Mouse (Mus musculus) adrenal gland, postnatal 14 days (tissue): Measurements from ENCODE around the gene Rims1. TPM values are rescaled to one million over a fixed set of nuclear protein-coding genes. Genes with fewer than 3 reads are reported as not detected.

Experiments used
- DNase-seq: peaks from one replicate; pipeline ENCODE4 v3.0.0; 2021; ENCODE audit warnings: mixed read lengths
- total RNA-seq: library from RNA; stranded (reverse); gene quantifications from 2 replicates; pipeline ENCODE4 v1.2.3, GENCODE M21; 2021

Gene Rims1
- total RNA-seq, 1 experiment from 2014 or later, result 0.67 TPM

DNA sequence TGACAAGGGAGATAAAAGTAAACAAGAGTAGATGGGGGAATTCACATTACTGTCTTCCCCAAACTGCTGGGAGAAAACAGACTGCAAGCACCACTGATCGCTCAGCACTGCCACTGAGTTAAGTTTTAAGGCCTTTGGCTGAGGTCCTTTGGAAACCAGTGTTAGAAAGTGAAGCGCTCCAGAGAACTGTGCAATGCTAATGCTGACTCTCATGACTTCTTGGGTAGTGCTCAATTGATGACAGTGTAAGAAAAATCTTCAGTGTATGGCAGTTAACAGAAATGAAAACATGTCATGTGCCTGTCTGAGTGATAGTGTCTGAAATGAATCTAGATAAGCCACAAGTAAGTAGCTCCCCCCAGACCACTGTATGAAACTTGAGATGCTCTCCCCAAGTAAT lies 111.3 kb downstream of the Rims1 start:
- DNase-seq, result no peak

DNA sequence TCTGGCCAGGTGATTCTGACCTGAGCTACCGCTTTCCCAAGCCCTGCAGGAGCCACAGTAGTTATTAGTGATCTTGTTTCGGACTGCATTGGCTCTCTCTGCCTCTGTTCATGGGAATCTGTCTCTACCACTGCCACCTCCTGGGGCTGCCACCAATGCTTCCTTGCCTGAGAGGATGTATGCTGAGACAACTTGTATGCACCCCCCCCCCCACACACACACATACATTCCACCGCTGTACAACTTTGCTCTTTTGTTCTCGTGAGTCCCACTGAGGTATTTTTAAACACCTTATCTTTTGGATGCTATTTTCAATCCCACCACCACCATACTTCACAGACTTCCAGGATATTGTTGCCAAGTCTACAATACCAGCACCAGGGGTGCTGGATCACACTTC lies 122.3 kb downstream of the Rims1 start:
- no peak for DNase-seq

DNA sequence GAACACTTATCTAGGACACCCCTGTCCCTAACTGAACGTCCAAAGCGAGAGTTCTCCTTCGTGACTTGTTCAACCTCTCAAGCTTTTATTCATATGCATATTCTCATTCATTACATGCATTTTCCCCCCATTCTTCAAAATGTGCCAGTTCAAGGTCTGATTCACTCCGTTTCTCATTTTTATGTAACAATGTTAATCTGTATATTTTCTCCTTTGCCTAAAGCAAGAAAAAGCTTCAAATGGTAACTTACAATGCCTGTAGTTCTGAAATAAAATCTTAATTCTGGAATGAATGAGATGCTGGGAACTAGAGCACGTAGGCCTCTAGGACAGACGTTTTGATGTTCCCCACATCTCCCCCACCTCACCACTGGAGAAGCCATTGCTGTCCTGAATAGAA lies 141.6 kb downstream of the Rims1 start:
- DNase-seq, result no peak

DNA sequence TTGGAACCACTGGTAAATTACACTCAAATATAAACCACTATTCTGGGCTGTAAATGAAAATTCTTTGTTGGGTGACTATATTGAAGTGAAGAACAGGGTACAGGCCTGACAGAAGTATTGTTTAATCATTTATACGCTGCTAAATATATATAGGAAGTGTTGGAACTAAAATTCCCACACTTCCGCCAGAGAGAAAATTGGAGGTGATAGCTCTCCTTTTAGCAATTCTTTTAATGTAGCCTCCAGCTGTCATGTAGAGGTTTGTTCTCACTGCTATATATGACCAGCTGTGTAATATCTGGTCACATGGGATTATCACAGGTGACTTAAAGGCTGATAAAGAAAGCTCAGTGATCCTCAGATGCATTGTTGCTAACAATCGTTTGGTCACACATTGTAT lies 144.0 kb downstream of the Rims1 start:
- no peak for DNase-seq

DNA sequence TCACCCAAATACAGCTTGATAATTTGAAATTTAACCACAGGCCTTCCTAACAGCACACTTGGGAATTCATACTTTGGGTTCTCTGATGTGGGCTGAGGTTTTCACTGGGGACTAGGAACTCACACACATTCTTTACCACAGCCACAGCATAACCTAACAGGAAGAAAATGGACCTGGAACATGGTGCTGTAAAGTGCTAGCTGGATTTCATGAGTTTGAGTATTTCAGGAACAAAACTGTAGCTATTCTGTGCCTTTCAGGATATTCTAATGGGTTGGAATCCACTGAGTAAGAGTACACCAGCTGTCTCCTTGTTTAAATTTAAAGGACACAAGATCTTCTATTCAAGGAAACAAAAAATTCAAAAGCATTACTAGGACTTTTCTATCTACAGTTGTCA lies 149.8 kb downstream of the Rims1 start:
- DNase-seq, result no peak

DNA sequence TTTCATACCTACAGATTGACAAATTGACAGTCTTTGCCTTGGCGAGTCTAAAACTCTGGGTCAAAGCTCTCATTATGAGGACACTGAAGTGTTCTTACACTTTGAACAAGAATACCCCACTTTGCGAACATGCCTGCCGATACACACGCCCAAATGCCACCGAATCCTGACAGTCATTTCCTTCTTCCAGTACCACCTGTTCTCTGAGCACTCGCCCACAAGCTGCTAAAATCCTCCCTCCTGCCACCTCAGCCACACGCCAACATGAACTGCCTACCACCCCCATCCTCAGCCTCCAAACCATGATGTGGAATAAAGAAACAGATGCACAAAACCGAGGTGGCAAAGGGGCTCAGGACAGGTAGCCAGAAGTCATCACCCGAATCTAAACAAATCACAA lies 150.9 kb downstream of the Rims1 start:
- no peak for DNase-seq

DNA sequence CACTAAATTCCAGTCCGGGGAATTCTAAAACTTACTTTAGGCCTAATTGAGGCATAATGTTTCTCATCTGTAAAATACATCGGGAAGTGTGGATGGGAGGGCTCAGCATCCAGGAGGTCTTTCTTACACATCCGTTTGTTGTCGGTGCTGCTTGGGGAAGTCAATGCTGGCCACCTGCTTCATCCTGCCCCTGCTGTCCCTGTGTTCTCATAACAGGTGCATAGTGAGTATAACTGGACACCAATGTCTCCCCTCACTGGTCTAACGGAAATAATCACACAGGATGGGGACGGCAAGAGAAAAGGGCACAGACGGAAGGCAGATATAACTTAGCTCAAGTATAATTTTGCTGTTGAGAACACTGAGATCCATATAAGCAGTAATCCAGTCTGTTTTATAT lies 155.2 kb downstream of the Rims1 start:
- DNase-seq, result no peak

DNA sequence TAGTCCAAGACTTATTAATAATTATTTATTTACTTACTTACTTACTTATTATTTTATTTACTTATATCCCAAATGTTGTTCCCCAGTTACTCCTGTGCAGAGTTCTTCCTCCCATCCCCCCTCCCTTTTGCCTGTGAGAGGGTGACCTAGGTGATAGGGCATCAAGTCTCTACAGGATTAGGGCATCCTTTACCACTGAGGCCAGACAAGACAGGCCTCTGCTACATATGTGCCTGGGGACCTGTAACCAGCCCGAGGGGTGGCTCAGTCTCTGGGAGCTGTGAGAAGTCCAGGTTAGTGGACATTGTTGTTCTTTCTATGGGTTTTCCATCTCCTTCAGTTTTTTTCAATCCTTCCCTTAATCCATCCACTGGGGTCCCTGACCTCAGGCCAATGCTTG lies 156.4 kb downstream of the Rims1 start:
- no peak for DNase-seq

DNA sequence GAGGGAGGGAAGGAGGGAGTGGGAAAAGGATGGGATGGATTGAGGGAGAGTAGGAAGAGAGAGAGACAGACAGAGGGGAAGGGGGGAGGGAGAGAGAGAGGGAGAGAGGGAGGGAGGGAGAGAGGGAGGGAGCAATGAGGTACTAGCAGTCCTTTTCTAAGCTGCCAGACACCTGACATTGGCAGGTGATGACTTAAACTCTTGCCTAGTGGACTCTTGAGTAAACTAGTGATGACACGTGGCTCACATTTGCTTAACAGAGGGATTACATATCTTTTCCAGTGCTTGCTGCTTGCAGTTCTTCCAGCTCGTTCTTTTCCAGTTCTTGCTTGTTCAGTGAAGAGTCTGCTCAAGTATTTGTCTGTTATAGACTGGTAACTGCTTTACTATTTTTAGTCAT lies 160.5 kb downstream of the Rims1 start:
- DNase-seq, result no peak

DNA sequence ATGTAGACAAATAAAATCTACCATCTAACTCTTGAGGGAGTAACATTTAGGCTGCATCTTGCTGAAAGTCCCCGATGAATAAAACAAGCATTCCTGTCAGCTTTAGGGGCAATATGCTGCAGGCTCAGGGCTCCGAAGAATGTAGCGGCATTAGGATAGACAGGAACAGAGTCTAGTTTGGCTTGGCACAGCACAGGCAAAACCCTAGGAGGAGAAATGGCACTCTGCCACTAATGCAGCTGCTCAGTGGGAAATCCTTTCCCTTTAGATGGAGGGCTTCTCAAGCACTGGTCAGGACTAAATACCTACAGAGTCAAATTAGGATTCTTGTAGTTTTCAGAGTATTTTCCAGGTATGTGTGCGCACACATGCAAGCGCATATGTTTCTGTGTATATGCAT lies 165.2 kb downstream of the Rims1 start:
- DNase-seq, result no peak

DNA sequence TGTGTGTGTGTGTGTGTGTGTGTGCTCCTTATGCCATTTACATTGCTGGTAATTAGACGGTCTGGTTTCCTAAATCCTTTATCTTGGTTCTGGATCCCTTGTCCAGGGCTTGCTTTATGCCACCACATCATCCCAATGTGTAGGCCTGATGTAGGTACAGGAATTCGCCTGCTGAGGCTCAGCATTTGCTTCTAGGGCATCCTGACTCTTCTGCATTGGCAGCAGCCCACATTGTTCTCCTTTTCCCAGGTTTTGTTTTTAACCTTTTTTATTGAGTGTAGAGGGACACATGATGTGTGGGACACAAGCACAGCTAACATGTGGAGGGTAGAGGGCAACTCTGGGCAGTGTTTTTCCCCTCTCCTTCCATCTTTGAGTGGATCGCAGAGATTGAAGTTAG lies 166.1 kb downstream of the Rims1 start:
- DNase-seq, result no peak

DNA sequence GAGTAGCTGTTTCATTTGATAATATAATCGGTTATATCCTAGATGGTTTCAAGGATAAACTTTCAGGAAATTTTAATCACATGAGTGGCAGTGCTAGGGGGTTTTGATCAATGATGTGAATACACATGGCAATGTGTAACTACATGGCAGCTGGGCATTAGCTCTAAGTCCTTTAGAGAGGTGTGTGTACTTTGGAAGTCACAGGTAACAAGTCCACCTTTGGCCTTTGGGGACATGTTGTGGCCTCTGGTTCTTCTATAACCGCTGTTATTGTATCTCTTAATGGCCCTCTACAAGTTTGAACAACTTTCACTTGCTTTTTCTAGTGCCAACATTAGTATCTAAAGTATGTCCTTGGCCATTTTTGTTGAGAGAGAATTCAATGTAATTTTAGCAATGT lies 171.9 kb downstream of the Rims1 start:
- DNase-seq, result no peak

DNA sequence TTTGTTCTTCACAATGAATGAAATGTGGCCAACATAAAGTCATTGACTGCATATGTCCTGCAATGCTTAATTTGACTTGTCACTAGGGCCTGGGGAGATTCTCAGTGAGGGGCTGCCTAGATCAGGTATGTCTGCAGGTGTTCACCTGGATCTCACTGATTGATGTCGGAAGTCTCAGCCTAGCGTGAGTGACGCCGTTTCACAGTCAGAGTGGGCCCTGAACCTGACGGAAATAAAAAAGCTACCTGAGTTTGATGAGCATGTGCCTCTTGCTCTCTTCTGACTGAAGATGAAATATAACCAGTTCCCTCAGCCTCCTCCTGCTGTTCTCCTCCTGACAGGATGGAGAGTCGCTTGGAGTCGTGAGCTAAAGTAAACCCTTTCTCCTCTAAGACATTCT lies 173.2 kb downstream of the Rims1 start:
- DNase-seq, result no peak

DNA sequence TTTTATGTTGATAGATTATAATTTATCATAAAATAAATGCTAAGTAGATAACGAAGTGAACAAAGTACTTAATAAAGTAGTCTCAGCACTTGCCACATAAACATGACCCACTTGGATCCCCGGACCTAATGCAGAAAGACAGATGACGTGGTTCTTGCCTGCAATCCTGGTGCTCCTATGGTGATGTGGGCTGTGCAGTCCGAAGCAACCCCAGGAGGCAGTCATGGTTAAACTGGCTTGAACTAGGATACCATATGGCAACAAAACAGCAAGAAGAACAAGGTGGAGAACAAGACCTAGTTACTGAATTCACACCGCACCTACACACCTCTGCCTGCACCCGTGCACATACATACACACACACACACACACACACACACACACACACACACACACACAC lies 173.8 kb downstream of the Rims1 start:
- no peak for DNase-seq

DNA sequence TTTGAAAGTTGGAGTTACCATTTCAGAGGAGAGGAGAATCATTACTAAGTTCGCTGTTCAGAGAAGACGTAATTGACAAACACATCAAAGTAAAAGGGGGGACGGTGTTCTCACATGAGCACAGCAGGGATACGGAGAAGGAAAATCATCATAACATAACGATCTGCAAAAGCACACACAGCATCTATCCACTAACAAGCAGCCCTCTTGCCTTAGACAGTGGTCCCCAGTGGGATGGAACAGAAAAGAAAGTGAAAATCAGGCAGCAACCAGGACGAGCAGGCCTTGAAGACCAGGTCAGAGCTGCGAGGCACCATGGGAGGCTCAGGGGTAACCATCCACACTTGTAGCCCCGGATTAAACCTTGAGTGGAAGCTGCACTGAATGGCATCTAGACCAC lies 176.8 kb downstream of the Rims1 start:
- DNase-seq, result no peak

DNA sequence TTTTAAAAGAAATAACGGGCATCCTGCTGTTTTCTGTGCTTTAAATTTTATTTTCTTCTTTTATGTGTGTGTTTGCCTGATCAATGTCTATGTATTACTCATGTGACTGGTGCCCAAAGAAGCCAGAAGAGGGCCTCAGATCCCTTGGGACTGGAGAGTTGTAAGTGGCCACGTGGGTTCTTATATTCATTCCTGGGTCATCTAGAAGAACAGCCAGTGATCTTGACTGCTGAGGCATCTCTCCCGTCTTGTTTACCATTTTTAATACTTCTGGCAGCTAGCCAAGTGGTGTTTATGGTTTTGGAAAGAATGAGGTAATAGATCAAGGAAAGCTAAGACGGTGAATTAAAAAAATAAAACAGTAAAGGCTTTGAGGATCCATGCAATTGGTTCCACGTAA lies 178.8 kb downstream of the Rims1 start:
- no peak for DNase-seq

DNA sequence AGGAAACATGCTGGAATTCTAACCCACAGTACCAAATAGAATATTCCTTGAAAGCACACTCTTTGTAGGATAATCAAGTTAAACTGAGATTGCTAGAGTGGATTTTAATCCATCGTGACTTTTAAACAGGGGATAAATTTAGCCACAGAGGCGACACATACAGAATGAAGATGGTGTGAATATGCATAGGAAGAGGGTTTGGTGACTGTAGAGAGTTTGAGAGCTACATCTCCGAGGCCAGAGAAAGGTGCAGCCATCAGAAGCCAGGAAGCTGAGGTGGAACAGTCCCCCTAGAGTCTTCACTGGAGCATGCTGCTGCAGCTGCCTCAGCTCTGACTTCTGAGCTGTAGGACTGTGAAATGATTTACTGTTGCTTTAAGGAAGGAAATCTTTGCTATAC lies 179.5 kb downstream of the Rims1 start:
- DNase-seq, result no peak

DNA sequence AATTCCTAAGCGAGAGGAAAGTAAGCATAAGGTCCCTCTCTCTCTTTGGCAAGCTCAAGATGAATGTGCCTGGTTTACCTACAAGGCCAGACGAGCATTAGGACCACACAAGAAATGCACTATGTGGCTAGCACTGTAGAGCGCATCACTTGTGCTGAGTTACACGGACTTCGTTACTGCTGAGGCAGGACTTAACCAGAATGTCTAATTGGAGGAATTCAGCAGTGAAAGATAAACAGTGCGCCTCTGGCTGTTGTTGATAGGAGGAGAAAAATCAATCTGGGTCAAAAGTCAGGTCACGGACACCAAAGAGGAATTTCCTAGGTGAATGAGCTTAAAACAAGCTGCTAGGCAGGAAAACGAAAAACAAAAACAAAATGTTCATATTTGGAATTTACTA lies 185.0 kb downstream of the Rims1 start:
- no peak for DNase-seq

DNA sequence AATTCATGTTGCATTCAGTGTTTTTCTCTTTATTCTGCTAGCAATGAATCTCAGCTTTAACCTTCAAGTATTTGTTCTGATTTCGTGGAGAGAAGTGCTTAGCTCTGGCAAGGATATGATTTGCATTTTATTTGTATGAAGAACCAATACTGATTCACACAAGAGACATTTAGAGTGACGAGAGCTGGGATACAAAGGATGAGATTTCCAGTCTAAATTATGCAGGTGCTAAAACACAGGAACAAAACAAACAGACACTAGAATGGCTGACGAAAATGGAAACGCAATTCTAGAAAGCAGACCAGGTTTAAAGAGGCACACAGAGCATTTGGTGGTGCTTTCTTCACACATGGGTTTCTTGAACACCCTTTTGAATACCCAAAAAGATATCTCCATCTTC lies 190.2 kb downstream of the Rims1 start:
- no peak for DNase-seq

DNA sequence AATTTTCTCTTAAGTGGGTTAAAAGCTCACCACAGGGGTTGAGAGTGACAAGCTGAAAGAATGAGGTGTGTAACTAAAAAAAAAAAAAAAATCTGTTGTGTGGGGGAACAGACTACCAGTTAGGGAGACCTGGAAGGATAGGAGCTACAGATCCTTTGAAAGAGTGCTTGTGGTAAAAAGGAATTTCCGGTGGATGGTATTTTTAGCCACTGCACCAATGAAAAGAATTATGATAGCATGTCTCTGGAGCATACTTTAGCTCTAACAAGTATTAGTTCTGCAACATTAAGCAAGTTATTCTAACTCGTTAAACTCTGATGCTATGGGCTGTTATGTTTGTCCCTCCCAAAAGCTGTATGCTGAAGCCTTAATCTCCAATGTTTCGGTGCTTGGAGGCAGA lies 192.2 kb downstream of the Rims1 start:
- no peak for DNase-seq

DNA sequence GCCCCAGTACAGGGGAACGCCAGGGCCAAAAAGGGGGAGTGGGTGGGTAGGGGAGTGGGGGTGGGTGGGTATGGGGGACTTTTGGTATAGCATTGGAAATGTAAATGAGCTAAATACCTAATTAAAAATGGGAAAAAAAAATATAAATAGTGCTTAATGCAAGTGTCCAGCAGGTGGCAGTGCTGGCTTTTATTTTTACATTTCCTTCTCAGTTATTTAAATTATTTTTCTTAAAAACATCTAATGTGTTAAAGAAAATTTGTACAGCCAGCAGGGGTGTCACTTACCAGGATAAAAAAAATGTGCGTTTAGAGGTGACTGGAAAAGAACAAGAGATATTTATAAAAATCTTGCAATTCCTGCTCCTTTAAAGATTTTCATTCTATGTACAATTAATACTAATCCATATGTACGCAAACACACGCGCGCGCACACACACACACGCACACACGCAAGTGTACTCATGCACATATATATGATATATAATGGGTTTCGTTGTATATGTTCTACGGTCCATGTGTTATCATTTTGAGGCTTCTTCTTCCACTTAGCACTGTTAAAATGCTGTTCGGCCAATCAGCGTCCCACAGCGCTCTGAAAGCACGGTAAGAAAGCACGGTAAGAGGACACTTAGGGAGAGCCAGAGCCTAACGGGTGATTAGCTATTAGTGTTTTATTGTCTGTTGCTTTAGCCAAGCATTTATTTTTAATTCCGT lies 201.3 kb downstream of the Rims1 start:
- no peak for DNase-seq

DNA sequence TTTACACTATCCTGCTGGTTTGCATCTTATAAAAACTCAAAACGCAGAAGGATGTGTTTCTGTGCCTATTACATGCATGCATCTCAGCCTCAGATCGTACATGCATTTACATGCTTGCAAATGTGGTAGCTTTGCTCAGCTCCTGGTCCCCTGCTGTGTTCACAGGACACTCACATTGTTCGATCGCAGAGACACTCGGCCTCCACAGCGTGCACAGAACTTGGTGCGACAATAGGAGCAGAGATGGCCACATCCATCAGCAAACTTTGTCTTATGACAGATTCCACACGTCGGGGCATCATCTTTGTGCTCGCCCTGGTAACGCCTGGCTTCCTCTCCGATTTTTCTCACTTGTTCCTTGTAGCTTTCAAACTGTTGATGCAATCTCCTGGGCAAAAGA lies 209.6 kb downstream of the Rims1 start:
- DNase-seq, result no peak

DNA sequence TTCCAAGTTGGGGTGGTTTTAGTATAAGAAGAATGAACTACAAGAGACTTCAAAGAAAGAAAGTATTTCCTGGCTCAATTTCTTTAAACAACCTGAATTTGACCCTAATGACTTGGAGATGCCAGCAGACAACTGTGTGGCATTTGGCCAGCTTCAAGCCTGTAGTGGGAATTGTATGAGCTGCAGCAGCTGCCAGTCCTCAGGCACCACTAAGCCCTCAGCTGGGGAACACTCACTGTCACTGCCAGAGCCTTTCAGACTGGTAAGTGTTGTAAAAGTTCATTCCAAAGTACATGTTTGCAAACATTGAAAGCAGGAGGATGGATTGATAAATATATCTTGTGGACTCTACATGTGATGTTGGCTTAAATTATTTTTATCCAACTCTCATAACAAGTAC lies 211.0 kb downstream of the Rims1 start:
- no peak for DNase-seq

DNA sequence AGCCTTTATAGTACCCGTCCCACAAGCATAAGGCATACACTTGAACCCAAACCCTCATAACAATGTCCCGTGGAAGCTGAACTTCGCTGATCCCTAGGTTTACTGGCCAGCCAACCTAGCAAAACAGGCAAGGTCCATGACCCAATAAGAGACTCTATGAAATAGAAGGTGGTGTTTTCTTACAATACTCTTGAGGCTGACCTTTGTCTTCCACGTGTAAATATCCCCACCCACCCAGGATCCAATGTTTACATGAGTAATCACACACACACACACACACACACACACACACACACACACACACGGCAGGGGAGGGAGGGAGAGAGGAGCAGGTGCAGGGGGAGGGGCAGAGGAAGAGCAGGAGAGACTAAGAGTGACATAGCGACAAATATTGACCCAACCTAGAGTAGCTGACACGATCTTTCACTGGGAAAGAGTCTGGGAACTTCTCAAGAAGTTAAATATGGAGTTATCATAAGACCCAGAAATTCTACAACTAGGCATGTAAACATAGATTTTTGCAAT lies 217.9 kb downstream of the Rims1 start:
- no peak for DNase-seq

DNA sequence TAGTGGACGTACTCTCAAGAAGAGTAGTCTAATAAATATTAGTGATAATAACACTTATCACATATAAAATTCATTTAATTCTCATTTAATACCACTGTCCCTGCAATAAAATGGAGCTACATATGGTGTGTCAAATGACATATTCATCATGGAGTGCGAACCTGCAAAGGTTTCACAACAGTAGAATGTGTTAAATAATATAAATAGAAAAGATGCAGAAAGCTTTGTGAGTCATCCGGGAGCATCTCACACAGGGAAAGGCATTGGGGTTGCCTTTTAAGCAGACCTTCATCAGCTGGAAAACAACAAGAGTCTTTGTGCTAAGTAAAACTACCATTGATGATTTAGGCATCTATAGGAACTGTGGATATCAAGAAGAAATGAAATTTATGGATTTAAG lies 220.2 kb downstream of the Rims1 start:
- DNase-seq, result no peak
